Mouse (Mus musculus) 3134 (cell line): ENCODE measurements at regions not wholly inside any gene's neighbourhood (a gene's known extent, or its start where the extent isn't known, plus 50 kb on each side); places are given as distances from the start of the nearest gene placed in this dataset.
A peak's percentile ranks its signal among the peaks of the same experiment; 100 is the strongest.

Experiments
- DNase-seq: peaks from one replicate; pipeline ENCODE4 v3.0.0-alpha.2; 2011; ENCODE audit warnings: low spot score; ENCODE audit not compliant: insufficient read length; ENCODE audit errors: extremely low read depth

DNA sequence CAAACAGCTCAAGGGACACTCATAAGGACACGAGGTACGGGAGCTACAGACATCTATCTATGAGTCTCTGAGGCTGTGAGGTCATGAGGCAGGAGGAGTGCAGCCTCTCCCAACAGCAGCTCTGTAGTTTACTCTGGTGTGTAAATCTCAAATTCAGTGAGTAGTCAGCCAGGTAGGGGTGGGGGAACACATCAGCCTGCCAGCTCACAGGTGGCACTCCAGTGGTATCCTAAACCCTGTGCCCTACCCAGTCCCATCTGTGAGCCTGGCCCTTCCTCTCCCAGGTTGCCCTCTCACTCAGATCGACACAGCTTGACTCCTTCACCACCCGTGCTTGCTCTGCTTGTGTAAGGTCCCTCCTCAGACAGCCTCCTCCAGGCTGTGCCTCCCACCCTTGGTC, 202.2 kb downstream of the Sipa1l2 start:
- no peak for DNase-seq

DNA sequence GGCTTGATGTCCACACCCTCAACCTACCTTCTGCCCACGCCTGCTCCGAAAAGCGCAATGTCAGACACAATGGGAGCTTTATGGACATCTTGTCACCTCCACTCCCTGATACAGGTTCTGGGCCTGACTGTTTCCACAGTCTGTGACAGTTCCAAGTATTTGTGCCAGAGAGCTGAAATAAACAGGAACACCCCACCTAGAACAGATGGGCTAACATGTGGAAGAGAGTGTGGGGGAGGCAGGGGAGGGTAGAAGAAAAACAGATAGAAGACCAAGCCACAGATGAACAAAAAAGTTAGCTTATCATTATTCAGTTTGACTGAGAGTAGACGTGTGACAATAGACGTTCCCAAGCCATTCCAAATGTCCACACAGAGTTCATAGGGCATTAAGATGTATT, 204.6 kb downstream of the Sipa1l2 start:
- DNase-seq, result no peak

DNA sequence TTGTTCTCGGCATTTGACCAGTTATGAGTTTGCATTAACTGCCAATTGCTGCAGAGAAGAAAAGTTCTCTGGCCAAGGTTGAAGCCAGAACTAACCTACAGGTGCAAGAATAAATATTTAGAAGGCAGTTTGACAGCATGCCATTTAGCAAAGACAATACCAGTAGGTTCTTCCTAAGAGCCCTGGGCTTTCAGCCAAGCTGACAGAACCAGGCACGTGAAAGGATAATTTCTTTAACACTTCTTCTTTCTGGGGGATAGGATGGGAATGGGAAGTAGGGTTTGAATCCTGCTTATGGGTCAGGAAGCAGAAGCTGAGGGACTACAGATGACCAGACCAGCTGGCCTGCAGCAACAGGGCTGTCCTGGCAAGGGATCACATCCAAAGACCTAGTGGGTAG, 210.2 kb downstream of the Sipa1l2 start:
- no peak for DNase-seq

DNA sequence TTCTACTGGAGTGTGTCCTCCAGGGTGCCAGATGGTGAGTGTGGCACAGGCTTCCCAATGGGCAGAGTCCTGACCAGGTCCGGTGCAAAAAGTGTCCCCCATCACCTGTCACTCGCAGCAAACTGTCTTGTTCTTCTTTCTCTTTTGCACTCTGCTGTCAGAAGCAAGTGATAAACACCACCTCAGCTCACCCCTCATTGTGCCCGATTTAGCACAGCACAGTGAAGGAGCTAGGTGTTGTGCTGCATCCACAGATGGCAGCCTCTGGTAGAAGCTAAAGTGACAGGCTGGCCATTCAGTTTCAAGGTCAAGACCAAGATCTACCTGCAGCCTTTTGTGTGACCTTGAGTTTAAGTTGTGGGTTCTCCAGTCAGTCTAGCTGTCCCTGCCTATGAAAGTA, 211.8 kb downstream of the Sipa1l2 start:
- no peak for DNase-seq

- DNase-seq, result no peak
Measured at GRCm38 (mm10) chr8:125355059-125355509, 214.5 kb downstream of the Sipa1l2 start.

DNA sequence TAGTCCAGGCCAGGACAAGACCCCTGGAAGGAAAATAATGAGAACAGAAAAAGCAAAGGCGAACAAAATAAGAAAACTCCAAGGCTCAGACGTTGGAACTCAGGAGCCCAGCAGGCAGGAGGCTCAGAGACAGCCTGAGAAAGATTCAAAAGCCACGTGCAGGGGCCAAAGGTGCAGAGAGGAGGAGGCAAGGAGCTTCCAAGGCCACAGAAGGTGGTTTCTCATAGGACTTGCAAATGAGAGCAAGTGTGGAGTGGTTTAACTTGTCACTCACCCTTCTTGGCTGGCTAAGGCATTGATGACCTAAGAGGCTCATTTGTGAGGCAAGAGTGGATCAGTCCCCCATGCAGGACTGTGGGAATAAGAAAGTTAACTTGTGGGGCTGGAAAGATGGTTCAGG, 217.3 kb downstream of the Sipa1l2 start:
- DNase-seq, result no peak

- DNase-seq, result no peak
Measured at GRCm38 (mm10) chr8:125351486-125352032, 218.0 kb downstream of the Sipa1l2 start.

- DNase-seq, result peak; percentile 26
Measured at GRCm38 (mm10) chr8:125349290-125350025, 220.2 kb downstream of the Sipa1l2 start.

GRCm38 (mm10) chr8:125346182-125346581, 223.4 kb downstream of the Sipa1l2 start:
- DNase-seq, result no peak

DNA sequence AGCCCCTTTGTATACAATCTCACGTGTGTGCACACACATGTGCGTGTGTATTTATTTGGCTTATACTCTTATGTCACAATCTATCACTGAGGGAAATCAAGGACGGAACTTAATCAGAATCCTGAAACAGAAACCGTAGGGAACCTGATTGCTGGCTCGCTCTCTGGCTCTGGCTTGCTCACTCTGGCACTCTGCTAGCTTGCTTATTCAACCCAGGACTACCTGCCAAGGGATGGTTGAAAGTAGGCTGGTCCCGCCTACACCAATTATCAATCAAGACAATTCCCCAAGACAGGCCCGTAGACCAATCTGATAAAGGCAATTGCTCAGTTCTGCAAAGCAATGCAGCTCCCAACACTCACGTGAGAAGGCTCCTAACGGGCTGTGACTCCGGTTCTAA, 224.0 kb downstream of the Sipa1l2 start:
- no peak for DNase-seq

DNA sequence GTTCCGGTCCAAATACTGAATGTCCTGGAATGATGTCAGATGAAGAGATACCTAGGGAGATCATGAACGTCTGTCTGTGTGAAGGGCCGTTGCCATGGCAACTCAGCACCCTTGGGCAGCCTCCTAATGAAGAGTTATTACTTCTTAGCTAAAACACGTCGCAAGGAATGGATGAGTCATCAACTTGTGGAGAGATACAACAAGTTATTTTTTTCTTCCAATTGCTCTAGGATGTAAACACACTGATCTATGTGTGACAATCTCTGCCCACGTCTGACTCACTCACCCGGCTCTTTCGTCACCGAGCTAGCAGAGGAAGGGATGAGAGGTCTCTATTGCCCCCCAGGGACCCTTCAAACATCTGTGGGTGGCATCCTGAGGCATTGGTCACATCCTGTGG, 225.7 kb downstream of the Sipa1l2 start:
- DNase-seq, result peak; percentile 62

DNA sequence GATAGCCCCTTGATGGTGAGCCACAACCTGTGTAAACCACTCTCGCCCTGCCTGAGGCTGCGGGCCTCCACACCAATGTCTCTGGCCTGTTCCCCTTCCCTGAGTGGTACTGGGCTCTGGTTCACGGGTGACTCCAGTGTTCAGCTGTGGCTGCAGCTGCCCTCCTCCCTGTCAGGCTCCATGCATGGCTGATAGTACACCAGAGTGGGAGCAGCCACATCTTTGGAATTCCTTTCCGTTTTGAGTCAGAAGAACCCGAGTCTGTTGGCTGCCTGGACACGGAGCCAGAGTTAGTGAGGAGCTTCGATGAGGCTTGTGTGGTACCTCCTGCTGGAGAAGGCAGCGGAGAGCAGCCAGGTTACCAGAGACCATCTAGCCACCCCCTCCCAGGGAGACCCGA, 227.1 kb downstream of the Sipa1l2 start:
- no peak for DNase-seq

DNA sequence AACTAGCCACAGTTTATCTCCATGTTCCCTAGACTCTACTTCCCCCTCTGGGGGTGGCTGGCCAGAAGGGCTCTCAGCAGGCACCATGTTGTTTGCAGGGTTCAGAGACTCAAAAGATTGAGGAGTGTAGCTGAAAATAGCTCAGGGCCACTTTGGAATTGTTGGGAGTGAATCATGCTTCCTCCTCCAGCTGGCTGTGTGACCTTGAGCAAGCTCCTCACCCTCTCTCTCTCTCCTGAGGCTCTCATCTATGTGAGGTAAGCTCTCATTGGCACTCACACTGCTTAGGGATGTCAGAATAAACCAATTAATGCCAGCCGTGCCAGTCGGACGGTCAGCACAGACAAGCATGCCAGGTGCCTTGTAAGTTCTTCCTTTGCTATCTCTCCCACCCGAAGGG, 228.0 kb downstream of the Sipa1l2 start:
- DNase-seq, result no peak

GRCm38 (mm10) chr8:125338222-125338621, 231.4 kb downstream of the Sipa1l2 start:
- no peak for DNase-seq

DNA sequence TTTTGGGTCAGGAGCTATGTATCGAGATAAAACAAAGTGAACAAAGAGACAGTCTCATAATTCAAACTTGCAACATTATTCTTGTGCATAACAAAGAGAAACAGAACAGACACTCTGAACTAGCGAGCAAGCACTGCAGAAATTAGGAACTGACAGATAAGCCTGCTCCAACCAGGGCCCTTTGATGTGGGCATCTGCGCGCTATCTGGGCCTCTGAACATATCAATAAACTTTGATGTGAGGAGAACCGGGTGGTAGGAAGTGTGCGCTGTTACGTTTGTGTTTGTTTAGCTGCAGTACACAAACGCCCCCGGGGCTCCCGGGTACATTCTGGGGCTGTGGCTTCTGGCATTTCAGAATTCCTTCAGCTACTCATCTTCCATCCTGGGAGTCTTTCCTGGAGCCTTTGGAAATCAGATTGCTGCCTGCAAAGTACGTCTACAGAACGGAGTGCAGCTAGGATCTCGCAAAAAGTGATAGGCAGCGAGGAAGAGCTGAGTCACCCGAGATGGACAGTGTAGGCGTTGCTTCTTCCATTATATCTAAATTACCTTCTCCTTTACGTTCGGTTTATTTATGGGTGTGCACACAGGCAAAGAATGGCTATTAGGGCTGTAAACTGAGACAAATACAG, 232.0 kb downstream of the Sipa1l2 start:
- DNase-seq, result no peak

DNA sequence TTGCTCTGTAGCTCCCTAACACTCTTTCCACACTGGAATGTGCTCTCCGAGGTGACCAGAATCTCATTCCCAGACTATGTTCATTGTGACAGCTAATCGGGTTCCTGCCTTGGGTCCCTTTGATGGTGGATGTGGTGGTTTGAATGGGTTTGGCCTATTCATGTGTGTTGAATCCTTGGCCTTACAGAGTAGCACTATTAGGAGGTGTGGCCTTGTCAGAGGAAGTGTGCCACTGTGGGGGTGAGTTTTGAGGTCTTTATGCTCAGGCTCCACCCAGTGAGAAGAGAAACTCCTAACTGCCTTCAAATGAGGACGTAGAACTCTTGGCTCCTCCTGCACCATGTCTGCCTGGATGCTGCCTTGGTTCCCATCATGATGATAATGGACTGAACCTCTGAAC, 232.8 kb downstream of the Sipa1l2 start:
- DNase-seq, result no peak

DNA sequence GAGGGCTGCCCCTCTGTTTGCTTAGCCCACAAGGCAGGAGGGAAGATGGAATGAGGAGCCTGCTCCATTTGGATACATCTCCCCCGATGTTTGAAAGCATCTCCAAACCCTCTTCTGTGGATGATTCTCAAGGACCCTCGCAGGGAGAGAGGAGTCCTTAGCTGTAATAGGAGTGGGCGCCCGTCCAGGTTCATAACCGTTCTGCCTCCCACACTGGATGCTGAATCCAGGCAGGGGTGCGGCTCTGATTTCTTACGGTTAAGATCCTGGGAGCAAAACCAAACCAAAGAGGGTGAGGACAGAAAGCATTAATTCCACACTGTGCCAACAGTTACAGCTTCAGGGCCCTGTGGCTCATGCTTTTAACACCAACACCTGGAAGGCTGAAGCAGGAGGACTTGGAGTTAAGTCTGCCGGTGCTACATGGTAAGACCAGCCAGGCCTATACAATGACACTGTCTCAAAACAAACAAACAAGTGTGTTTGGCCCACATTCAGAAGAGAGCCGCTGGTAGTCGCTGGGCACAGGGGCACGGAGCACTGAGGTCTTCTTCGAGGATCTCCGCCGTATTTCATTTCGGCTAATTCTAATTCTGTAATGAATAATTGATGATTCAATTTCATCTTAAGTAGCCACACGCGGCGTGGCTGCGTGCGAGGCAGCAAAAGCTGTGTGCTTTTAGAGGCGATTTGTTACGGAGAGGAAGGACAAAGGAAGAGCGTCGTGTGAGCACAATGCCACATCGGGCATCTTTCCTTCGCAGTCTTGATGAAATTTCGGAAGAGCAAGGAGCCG, 233.8 kb downstream of the Sipa1l2 start:
- no peak for DNase-seq

- no peak for DNase-seq
Measured at GRCm38 (mm10) chr8:125335171-125335570, 234.4 kb downstream of the Sipa1l2 start.

DNA sequence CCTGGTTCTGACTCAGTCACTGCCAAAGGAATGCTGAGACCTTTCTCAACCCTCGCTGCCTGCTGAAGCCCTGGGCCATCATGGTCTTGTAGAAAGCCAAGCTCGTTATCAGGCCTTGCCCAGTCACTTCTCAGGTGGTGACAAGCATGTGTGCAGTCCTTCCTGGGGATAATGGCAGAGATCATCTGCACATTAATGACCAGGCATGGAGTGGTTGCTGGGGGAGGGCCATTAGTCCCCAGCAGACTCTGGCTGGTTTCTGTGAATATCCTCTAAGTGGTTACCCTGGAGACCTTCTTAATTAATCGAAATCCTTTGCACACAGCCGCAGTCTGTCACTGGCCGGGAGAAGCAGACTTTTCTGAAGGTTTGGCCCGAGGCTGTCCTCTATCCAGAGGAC, 239.0 kb downstream of the Sipa1l2 start:
- DNase-seq, result no peak

GRCm38 (mm10) chr8:125328650-125329049, 241.0 kb downstream of the Sipa1l2 start:
- DNase-seq, result no peak

DNA sequence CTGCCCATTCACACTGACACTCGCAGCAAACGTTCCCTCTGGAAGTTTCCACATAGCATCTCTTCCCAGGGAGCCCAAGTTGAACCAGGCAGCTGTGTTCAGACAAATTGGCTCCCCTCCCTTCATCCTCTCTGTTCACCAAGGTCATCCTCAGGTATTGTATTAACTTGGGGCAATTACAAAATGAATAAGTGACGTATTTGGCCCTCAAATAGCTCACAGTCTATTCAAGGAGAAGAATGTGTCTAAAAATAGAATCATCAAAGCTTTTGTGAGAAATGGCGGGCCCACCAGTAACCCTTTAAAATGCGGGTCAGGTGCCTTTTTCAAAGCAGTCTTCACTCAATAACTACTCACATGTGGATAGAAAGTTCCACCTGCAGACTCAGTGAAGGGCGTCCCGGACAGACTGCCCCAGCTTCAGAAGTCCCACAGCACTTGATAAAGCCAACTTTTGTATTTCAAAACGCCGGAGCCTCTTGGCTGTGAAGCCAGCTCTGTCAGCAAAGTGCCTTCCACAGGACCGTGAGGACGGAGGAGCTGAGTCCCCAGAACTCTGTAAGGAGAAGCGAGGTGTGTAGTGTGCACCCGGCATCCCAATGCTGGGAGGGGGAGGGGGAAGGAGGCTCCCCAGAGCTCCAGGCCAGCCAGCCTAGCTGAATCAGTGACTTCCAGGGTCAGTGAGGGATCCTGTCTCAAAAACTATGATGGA, 241.9 kb downstream of the Sipa1l2 start:
- no peak for DNase-seq
